Mouse (Mus musculus) liver, adult 2 months (tissue): Measurements from ENCODE around the gene Stat5b. TPM values are rescaled to one million over a fixed set of nuclear protein-coding genes. Genes with fewer than 3 reads are reported as not detected.

ENCODE experiments used
- DNase-seq: peaks from one replicate; pipeline ENCODE4 v3.0.0-alpha.2; 2011; ENCODE audit warnings: low read depth, low spot score; ENCODE audit errors: extremely low read depth
- H3K27ac ChIP-seq: fragments of 200-500 bp; replicated peaks from 2 replicates; pipeline ENCODE4 v1.5.1; 2012; ENCODE audit warnings: low read depth, mild to moderate bottlenecking, control low read depth, inconsistent platforms, low read length; ENCODE audit not compliant: insufficient read depth
- H3K27me3 ChIP-seq: fragments of 200-500 bp; 2 replicates; pipeline ENCODE4 v1.6.1; 2012; ENCODE audit warnings: mild to moderate bottlenecking, moderate library complexity, low read length, inconsistent platforms; ENCODE audit not compliant: control insufficient read depth, insufficient read depth
- H3K36me3 ChIP-seq: fragments of 200-500 bp; 2 replicates; pipeline ENCODE4 v1.6.1; 2012; ENCODE audit warnings: low read length, inconsistent platforms; ENCODE audit not compliant: control insufficient read depth, insufficient read depth
- H3K4me1 ChIP-seq: fragments of 200-500 bp; 2 replicates; pipeline ENCODE4 v1.6.1; 2011; ENCODE audit warnings: low read length; ENCODE audit not compliant: control insufficient read depth, insufficient read depth
- H3K4me3 ChIP-seq: fragments of 200-500 bp; 2 replicates; pipeline ENCODE4 v1.5.1; 2011; ENCODE audit warnings: low read depth, mild to moderate bottlenecking, control low read depth, low read length, moderate library complexity; ENCODE audit not compliant: insufficient read depth
- H3K79me2 ChIP-seq: fragments of 200-500 bp; 2 replicates; pipeline ENCODE4 v1.6.1; 2012; ENCODE audit warnings: inconsistent platforms, mild to moderate bottlenecking, low read length, moderate library complexity; ENCODE audit not compliant: control insufficient read depth, insufficient read depth
- H3K9ac ChIP-seq: fragments of 200-500 bp; 2 replicates; pipeline ENCODE4 v1.6.1; 2012; ENCODE audit warnings: low read depth, mild to moderate bottlenecking, control low read depth, inconsistent platforms, low read length
- CTCF ChIP-seq: fragments of 200-500 bp; IDR thresholded peaks from 2 replicates; pipeline ENCODE4 v1.5.1; 2011; ENCODE audit warnings: low read depth, low read length, control low read depth
- POLR2A ChIP-seq: fragments of 200-500 bp; IDR thresholded peaks from 2 replicates; pipeline ENCODE4 v1.6.1; 2011; ENCODE audit warnings: low read length, control low read depth; ENCODE audit not compliant: insufficient read depth; ENCODE audit errors: extremely low read depth
- WGBS: fragments of 180-500 bp; shearing (Covaris S2); methylation state at CpG from one replicate; pipeline ENCODE4 v1.1.7; 2018; 5-methylcytosine and 5-hydroxymethylcytosine counted together
- polyA plus RNA-seq: library from polyadenylated mRNA; depleted of rRNA; stranded (reverse); fragments of >200 nt; gene quantifications from 2 replicates; pipeline ENCODE4 v1.2.3, GENCODE M21; 2012
- total RNA-seq: library from RNA; depleted of rRNA; stranded (reverse); fragments of >200 nt; gene quantifications from 2 replicates; pipeline ENCODE4 v1.2.3, GENCODE M21; 2014

The Stat5b gene
- total and polyA plus RNA-seq, 2 experiments = 31.8 to 32.0 TPM

GRCm38 (mm10) chr11:100829691-100830090, 20.8 kb downstream of the Stat5b start:
- peak; percentile 88 for DNase-seq
- Histone ChIP-seq H3K9ac (no peak overlapping the region; the same call in 1 of the 2 replicates), H3K79me2 (peaks cover 38% of the 10 kb centered on the region; the same call in 1 of the 2 replicates), H3K27me3 (no peaks in the 10 kb centered on the region), H3K4me1 (peaks cover 29% of the 10 kb centered on the region), H3K36me3 (no peaks in the 10 kb centered on the region), H3K27ac (peak overlapping the region; percentile 84), H3K4me3 (no peak overlapping the region)
- no peak for TF ChIP-seq CTCF
- TF ChIP-seq POLR2A = no peak
- 17% methylated on average over 12 of the region's 12 CpGs for WGBS

DNA sequence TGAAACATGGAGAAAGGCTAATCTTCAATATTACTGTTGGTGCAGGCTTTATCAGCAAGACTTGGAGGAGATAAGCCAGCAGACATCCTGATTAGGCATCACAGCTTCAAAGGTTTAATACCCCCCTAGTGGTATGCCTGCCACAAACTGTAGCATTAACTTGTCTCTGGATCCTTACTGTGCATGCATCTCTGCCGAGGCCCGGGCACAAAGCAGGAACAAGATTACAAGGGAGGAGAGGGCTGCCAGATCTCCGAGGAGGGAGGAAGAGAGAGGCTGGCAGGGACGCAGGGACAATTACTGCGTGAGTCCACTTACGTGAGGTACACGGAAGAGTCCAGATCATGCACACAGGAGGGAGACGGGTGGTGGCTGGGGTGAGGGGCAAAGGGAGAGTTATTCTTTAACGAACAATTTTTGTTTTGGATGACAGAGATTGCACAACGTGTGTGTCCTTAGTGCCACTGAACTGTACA, 21.8 kb downstream of the Stat5b start:
- DNase-seq = peak; percentile 99
- TF ChIP-seq POLR2A (no peak), CTCF (0 out of 2 replicates have a peak, but pooled peaks have one; percentile 6)
- Histone ChIP-seq H3K79me2 (peaks cover 43% of the 10 kb centered on the region; the same call in 1 of the 2 replicates), H3K27ac (peak overlapping the region; percentile 84), H3K9ac (peak overlapping the region; percentile 17), H3K36me3 (no peaks in the 10 kb centered on the region), H3K4me1 (peaks cover 26% of the 10 kb centered on the region), H3K4me3 (no peak overlapping the region), H3K27me3 (no peaks in the 10 kb centered on the region)
- 4% methylated on average over 10 of the region's 10 CpGs for WGBS

DNA sequence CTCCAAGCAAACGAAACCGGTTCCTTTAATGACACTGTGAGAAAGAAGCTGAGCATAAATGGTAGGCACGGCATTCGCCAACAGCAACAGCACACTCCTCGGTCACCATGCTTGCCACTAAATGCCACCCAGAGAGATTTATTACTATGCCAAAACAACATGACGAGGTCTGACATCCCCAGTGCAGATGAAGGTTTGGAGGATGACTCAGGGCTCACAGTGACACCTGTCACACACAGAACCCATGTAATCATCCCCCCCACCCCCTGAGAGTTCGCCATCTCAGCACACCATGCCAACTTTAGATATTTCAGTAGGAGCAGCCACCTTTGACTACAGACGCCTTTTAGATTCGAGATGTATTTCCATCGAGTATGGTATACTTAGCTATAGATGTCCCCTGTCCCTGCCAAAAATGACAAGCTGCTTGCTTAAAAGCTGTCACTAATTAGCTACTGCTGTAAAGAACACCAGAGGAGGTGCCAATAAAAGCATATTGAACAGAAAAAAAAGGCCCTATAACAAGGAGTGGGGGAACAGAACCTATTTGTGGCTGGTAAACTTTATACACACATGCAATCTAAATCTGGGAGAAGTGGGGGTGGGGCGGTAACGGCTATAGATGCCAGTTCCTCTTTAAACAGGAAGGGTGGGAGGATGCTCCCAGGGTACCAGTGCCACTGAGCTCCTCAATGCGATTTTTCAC, 24.2 kb downstream of the Stat5b start:
- peaks cover 38% of the 10 kb centered on the region; the same call in 1 of the 2 replicates for H3K79me2 ChIP-seq
- H3K9ac ChIP-seq = no peak overlapping the region
- H3K4me1 ChIP-seq = peaks cover 25% of the 10 kb centered on the region
- no peak for TF ChIP-seq CTCF
- TF ChIP-seq POLR2A = no peak
- H3K4me3 ChIP-seq = no peak overlapping the region
- H3K27me3 ChIP-seq = no peaks in the 10 kb centered on the region
- no peak overlapping the region for H3K27ac ChIP-seq
- DNase-seq = no peak
- H3K36me3 ChIP-seq = no peaks in the 10 kb centered on the region
- WGBS = 87% methylated on average over 13 of the region's 13 CpGs

DNA sequence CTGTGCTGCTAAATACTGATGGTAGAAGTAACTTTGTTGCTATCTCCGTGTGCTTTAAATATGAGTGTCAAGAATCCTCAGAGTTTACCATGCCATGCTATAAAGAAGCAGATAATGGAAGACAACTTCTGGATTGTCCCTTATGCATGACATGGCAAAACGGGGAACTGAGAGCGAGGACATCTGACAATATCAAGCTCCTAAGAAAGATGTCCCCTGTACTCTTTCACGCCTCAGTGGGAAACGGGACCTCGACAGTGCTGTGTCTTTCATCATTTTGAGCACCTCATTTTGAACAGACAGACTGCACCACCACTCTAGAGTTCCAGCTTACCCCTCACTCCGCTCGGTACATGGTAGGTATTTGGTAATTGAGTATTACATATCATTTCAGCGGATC, 25.1 kb downstream of the Stat5b start:
- TF ChIP-seq CTCF = no peak
- whole genome bisulfite sequencing = 88% methylated on average over 9 of the region's 9 CpGs
- Histone ChIP-seq H3K79me2 (peaks cover 41% of the 10 kb centered on the region; the same call in 1 of the 2 replicates), H3K4me1 (peaks cover 24% of the 10 kb centered on the region), H3K4me3 (no peak overlapping the region), H3K27me3 (no peaks in the 10 kb centered on the region), H3K27ac (no peak overlapping the region), H3K9ac (no peak overlapping the region), H3K36me3 (no peaks in the 10 kb centered on the region)
- no peak for DNase-seq

- Histone ChIP-seq H3K4me3 (no peak overlapping the region), H3K9ac (no peak overlapping the region), H3K27ac (no peak overlapping the region), H3K27me3 (no peaks in the 10 kb centered on the region), H3K4me1 (peaks cover 26% of the 10 kb centered on the region), H3K79me2 (peaks cover 47% of the 10 kb centered on the region; the same call in 1 of the 2 replicates), H3K36me3 (no peaks in the 10 kb centered on the region)
- WGBS = 85% methylated on average over 7 of the region's 7 CpGs
- TF ChIP-seq POLR2A = no peak
- TF ChIP-seq CTCF = no peak
- no peak for DNase-seq
Observed at GRCm38 (mm10) chr11:100824496-100824895, 26.0 kb downstream of the Stat5b start.
